ENCODE assay signal across 12 mouse cellular contexts in the genomic region with DNA sequence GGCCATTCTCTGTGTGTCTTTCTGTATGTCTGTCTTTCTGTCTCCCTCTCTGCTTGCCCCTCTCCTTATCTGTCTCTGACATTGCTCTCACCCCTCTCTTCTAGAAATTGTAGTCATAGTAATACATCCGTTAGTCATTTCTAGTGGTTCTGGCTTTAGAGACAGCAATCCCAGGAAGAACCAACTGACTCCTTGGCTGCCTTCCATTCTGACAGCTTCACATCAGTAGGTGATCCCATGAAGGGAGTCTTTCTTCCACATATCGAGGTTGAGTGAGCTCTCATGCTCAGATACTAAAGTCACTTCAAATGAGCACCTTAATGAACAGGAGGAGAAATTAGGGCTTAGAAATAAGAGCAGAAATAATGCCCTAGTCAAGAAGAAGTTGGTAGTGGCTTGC.
"Had no signal": no experiment of that assay in that cellular context is flagged by ENCODE, and none has a peak within 500 bp of the region (broad histone marks: within the 10 kb centered on the region; RNA-seq: fewer than 3 reads in every experiment).

No protein-coding gene starts in this region.

- DNase-seq: retina, postnatal 1 day; right cerebral cortex, adult 18-20 months; right cerebral cortex, postnatal 14 days; right cerebral cortex, postnatal 25 days; right cerebral cortex, postnatal 4 days; spleen, adult 18-20 months; thymus, adult 18-20 months; thymus, adult 2 months; thymus, postnatal 14 days; thymus, postnatal 25 days; thymus, postnatal 36 days; thymus, postnatal 4 days had no signal
